Mouse (Mus musculus) bone marrow, adult 2 months (tissue): ENCODE results near the gene Mrap.

Source experiments
- CTCF ChIP-seq: fragments of 200-500 bp; IDR thresholded peaks from 2 replicates; pipeline ENCODE4 v1.5.1; 2011; ENCODE audit warnings: low read length, control low read depth; ENCODE audit not compliant: control insufficient read depth, insufficient read depth
- POLR2A ChIP-seq: fragments of 200-500 bp; IDR thresholded peaks from 2 replicates; pipeline ENCODE4 v1.6.1; 2011; ENCODE audit warnings: low read depth, mild to moderate bottlenecking, control low read depth, low read length, borderline replicate concordance; ENCODE audit not compliant: control insufficient read depth

DNA sequence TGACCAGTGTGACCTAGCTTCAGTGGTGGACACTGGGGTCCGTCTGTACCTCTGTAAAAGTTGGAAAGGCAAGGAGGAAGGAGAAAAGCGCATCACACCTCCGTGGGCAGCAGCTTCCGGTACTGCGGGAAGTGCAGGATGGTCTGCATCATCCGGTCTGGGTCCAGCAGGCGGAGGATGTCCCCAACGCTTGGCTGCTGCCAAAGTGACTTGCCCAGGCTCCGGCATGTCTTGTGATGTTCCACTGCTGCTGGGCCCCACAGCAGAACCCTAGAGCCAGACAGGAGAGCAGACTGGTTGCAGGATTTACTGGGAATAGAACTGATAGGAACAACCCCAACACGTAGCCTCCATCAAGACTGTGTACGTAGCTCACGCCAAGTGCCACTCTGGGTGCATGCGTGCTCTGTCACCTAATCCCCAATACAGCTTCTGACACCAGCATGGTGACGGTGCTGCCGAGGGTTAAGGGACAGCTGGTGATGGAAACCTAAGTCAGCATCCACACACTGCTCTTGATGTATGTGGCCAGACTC is 29.0 kb downstream of the Mrap start:
- TF ChIP-seq POLR2A (no peak), CTCF (no peak)
